Mouse (Mus musculus) heart, embryonic 13.5 days (tissue): Measurements from ENCODE around the gene Zswim4. TPM values are rescaled to one million over a fixed set of nuclear protein-coding genes. Genes with fewer than 3 reads are reported as not detected.

Source experiments
- ATAC-seq: fragments of 200-750 bp; cut with Nextera tagmentation; 2 replicates; pipeline ENCODE4 v1.8.0; 2017; ENCODE audit warnings: moderate TSS enrichment; ENCODE audit not compliant: insufficient number of reproducible peaks, low FRiP score, low TSS enrichment; ENCODE audit errors: extremely low read depth
- H3K27ac ChIP-seq: fragments of 300-500 bp; sonication (generic); replicated peaks from 2 replicates; pipeline ENCODE4 v1.5.1; 2015; ENCODE audit warnings: moderate library complexity, mild to moderate bottlenecking, inconsistent platforms
- H3K27me3 ChIP-seq: fragments of 300-500 bp; sonication (generic); replicated peaks from 2 replicates; pipeline ENCODE4 v1.6.1; 2015; ENCODE audit warnings: mild to moderate bottlenecking, inconsistent platforms
- H3K36me3 ChIP-seq: fragments of 300-500 bp; sonication (generic); 2 replicates; pipeline ENCODE4 v1.6.1; 2015; ENCODE audit warnings: mild to moderate bottlenecking, inconsistent platforms
- H3K4me1 ChIP-seq: fragments of 300-500 bp; sonication (generic); 2 replicates; pipeline ENCODE4 v1.6.1; 2015; ENCODE audit warnings: inconsistent platforms
- H3K4me2 ChIP-seq: fragments of 300-500 bp; sonication (generic); 2 replicates; pipeline ENCODE4 v1.6.1; 2015; ENCODE audit warnings: inconsistent platforms, mild to moderate bottlenecking, moderate library complexity
- H3K4me3 ChIP-seq: fragments of 300-500 bp; sonication (generic); 2 replicates; pipeline ENCODE4 v1.5.1; 2015; ENCODE audit warnings: moderate library complexity, mild to moderate bottlenecking, inconsistent platforms
- H3K9ac ChIP-seq: fragments of 300-500 bp; sonication (generic); 2 replicates; pipeline ENCODE4 v1.6.1; 2015; ENCODE audit warnings: inconsistent platforms, mild to moderate bottlenecking, moderate library complexity
- H3K9me3 ChIP-seq: fragments of 300-500 bp; sonication (generic); 2 replicates; pipeline ENCODE4 v1.6.1; 2016; ENCODE audit warnings: inconsistent platforms
- WGBS: fragments of 180-500 bp; shearing (Covaris S2); methylation state at CpG from one replicate; pipeline ENCODE4 v1.1.7; 2015; ENCODE audit warnings: mixed read lengths; 5-methylcytosine and 5-hydroxymethylcytosine counted together
- polyA plus RNA-seq: library from polyadenylated mRNA; unstranded; fragments of >200 nt; fragmentation: Nextera tagmentation; extraction: Ambion mirVana; gene quantifications from 2 replicates; pipeline ENCODE4 v1.2.1, GENCODE M21; 2015

The Zswim4 gene
- polyA plus RNA-seq, 1 experiment from 2014 or later, result 9.3 TPM

- Histone ChIP-seq H3K9ac (peak overlapping the region; percentile 97), H3K4me2 (peak overlapping the region; percentile 72), H3K36me3 (0 out of 2 replicates have a peak, but pooled peaks cover 4% of the 10 kb centered on the region), H3K4me1 (peaks cover 57% of the 10 kb centered on the region), H3K9me3 (no peaks in the 10 kb centered on the region), H3K27me3 (no peaks in the 10 kb centered on the region), H3K4me3 (peak overlapping the region; percentile 60), H3K27ac (peak overlapping the region; percentile 97)
- WGBS, result 27% methylated on average over 4 of the region's 4 CpGs
- no peak for ATAC-seq
Observed at GRCm38 (mm10) chr8:84198871-84199270, 38.0 kb downstream of the Zswim4 start.

GRCm38 (mm10) chr8:84197922-84198774 lies 38.7 kb downstream of the Zswim4 start:
- Histone ChIP-seq H3K4me3 (peak overlapping the region; percentile 60), H3K4me1 (peaks cover 55% of the 10 kb centered on the region), H3K9ac (peak overlapping the region; percentile 97), H3K36me3 (0 out of 2 replicates have a peak, but pooled peaks cover 4% of the 10 kb centered on the region), H3K27me3 (no peaks in the 10 kb centered on the region), H3K9me3 (no peaks in the 10 kb centered on the region), H3K27ac (peak overlapping the region; percentile 97), H3K4me2 (peak overlapping the region; percentile 72)
- WGBS, result under 1% methylated on average over 29 of the region's 30 CpGs
- ATAC-seq, result peak; percentile 67

GRCm38 (mm10) chr8:84197141-84197921 lies 39.5 kb downstream of the Zswim4 start:
- Histone ChIP-seq H3K9me3 (no peaks in the 10 kb centered on the region), H3K9ac (peak overlapping the region; percentile 97), H3K27ac (peak overlapping the region; percentile 97), H3K4me3 (peak overlapping the region; percentile 60), H3K4me1 (peaks cover 55% of the 10 kb centered on the region), H3K36me3 (0 out of 2 replicates have a peak, but pooled peaks cover 4% of the 10 kb centered on the region), H3K4me2 (peak overlapping the region; percentile 72), H3K27me3 (no peaks in the 10 kb centered on the region)
- 3% methylated on average over 43 of the region's 43 CpGs for WGBS
- ATAC-seq, result peak; percentile 26; the same call in 1 of the 2 replicates

GRCm38 (mm10) chr8:84194224-84194743 lies 42.6 kb downstream of the Zswim4 start:
- Histone ChIP-seq H3K4me1 (peaks cover 51% of the 10 kb centered on the region), H3K27me3 (no peaks in the 10 kb centered on the region), H3K27ac (no peak overlapping the region), H3K36me3 (no peaks in the 10 kb centered on the region), H3K9ac (no peak overlapping the region), H3K9me3 (no peaks in the 10 kb centered on the region), H3K4me3 (no peak overlapping the region), H3K4me2 (no peak overlapping the region)
- WGBS, result 70% methylated on average over 3 of the region's 3 CpGs
- ATAC-seq, result no peak

- Histone ChIP-seq H3K36me3 (no peaks in the 10 kb centered on the region), H3K9ac (no peak overlapping the region), H3K27ac (peak overlapping the region; percentile 97), H3K4me1 (peaks cover 43% of the 10 kb centered on the region), H3K4me3 (no peak overlapping the region; the same call in 1 of the 2 replicates), H3K9me3 (no peaks in the 10 kb centered on the region), H3K27me3 (no peaks in the 10 kb centered on the region), H3K4me2 (peak overlapping the region; percentile 71)
- 74% methylated on average over 5 of the region's 5 CpGs for WGBS
- no peak for ATAC-seq
Observed at GRCm38 (mm10) chr8:84193566-84193965, 43.3 kb downstream of the Zswim4 start.

- Histone ChIP-seq H3K4me1 (peaks cover 39% of the 10 kb centered on the region), H3K4me2 (peak overlapping the region; percentile 71)
- 67% methylated on average over 4 of the region's 4 CpGs for whole genome bisulfite sequencing
Observed at GRCm38 (mm10) chr8:84193161-84193560, 43.7 kb downstream of the Zswim4 start.

GRCm38 (mm10) chr8:84192555-84192954 lies 44.3 kb downstream of the Zswim4 start:
- Histone ChIP-seq H3K27ac (peak overlapping the region; percentile 97), H3K27me3 (no peaks in the 10 kb centered on the region), H3K9ac (peak overlapping the region; percentile 78), H3K4me2 (peak overlapping the region; percentile 71), H3K4me1 (peaks cover 35% of the 10 kb centered on the region), H3K4me3 (peak overlapping the region; percentile 40), H3K9me3 (no peaks in the 10 kb centered on the region), H3K36me3 (no peaks in the 10 kb centered on the region)
- peak; percentile 78 for ATAC-seq
- 2% methylated on average over 33 of the region's 33 CpGs for WGBS

More at GRCm38 (mm10) chr8:84193161-84193560, 43.7 kb downstream of the Zswim4 start:
- Histone ChIP-seq H3K4me3 (peak overlapping the region; percentile 40; the same call in 1 of the 2 replicates), H3K36me3 (no peaks in the 10 kb centered on the region), H3K27ac (peak overlapping the region; percentile 97), H3K27me3 (no peaks in the 10 kb centered on the region), H3K9me3 (no peaks in the 10 kb centered on the region), H3K9ac (no peak overlapping the region; the same call in 1 of the 2 replicates)
- no peak for ATAC-seq

GRCm38 (mm10) chr8:84192023-84192422 lies 44.8 kb downstream of the Zswim4 start:
- Histone ChIP-seq H3K4me2 (peak overlapping the region; percentile 71), H3K9me3 (no peaks in the 10 kb centered on the region), H3K27me3 (no peaks in the 10 kb centered on the region), H3K4me3 (peak overlapping the region; percentile 40), H3K9ac (peak overlapping the region; percentile 78), H3K4me1 (peaks cover 39% of the 10 kb centered on the region), H3K27ac (peak overlapping the region; percentile 97), H3K36me3 (no peaks in the 10 kb centered on the region)
- peak; percentile 86 for ATAC-seq
- 9% methylated on average over 13 of the region's 13 CpGs for WGBS

- no peak overlapping the region for H3K4me3 ChIP-seq
Observed at GRCm38 (mm10) chr8:84190191-84190867, 46.5 kb downstream of the Zswim4 start.

GRCm38 (mm10) chr8:84189603-84190002 lies 47.3 kb downstream of the Zswim4 start:
- H3K27ac ChIP-seq, result peak overlapping the region; percentile 97
- no peak overlapping the region for H3K4me3 ChIP-seq
- H3K4me2 ChIP-seq, result 0 out of 2 replicates have a peak overlapping the region, but pooled peaks have one; percentile 5
- H3K4me1 ChIP-seq, result peaks cover 47% of the 10 kb centered on the region
- H3K27me3 ChIP-seq, result no peaks in the 10 kb centered on the region; the same call in 1 of the 2 replicates
- no peaks in the 10 kb centered on the region for H3K9me3 ChIP-seq
- 48% methylated on average over 4 of the region's 4 CpGs for WGBS
- H3K36me3 ChIP-seq, result no peaks in the 10 kb centered on the region
- H3K9ac ChIP-seq, result peak overlapping the region; percentile 8; the same call in 1 of the 2 replicates
- no peak for ATAC-seq

More at GRCm38 (mm10) chr8:84190191-84190867, 46.5 kb downstream of the Zswim4 start:
- no peaks in the 10 kb centered on the region for H3K36me3 ChIP-seq
- H3K9ac ChIP-seq, result no peak overlapping the region
- H3K27ac ChIP-seq, result peak overlapping the region; percentile 97
- no peak for ATAC-seq
- WGBS, result 92% methylated on average over 7 of the region's 7 CpGs
- no peak overlapping the region for H3K4me2 ChIP-seq
- no peaks in the 10 kb centered on the region for H3K9me3 ChIP-seq
- H3K4me1 ChIP-seq, result peaks cover 43% of the 10 kb centered on the region
- H3K27me3 ChIP-seq, result no peaks in the 10 kb centered on the region
